Mouse (Mus musculus): ENCODE data around the gene Rbm34. TPM values are rescaled to one million over a fixed set of nuclear protein-coding genes. Genes with fewer than 3 reads are reported as not detected.
"Not testable (repeated sequence)": the region's sequence is repeated elsewhere in the genome, so short reads cannot be mapped to it uniquely, and the experiment has no call there.

Gene Rbm34
- polyA plus RNA-seq, 1 experiment from 2014 or later = 32.2 TPM

DNA sequence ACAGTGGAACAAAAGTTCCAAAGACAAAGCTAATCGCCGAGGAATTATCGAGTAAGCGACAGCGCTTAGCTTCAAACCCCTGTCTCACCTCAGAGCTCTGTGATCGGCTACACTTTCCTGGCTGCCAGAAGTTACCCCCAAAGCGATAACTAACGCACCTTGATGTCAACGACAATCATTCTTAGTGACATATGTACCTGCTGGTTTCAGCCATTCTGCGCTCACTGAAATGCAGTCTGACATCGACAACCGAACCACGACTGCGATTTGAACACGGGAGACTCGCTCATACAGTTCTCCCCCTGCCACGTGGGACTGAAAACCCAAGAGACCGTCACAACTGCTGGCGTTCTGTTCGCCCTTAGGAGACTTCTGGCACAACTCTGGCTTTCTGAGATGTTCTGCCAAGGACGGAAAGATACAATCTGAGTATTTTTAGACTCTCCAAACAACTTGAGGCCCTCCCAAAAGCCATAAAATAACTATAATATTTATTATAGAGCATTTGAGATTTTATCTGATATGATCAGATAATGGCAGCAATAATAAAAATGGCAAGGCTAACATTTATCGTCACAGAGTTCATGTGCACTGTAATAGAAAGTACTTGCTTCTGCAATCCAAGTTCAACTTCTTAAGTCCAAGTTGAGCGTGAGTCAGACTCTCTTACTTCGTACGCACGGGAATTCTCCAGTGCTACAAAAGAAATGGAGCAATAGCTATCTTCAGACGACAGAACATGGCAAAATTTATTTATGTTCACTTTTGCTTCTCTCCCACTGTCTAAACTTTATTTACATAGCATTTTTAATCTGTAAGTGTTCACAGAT lies 8.4 kb upstream of the Rbm34 start:
- H3K27ac ChIP-seq (replicated peaks; ENCODE audit: low read depth, low read length) = no peak overlapping the region
- H3K9me3 ChIP-seq (ENCODE audit: control insufficient read depth, low read length) = no peaks in the 10 kb centered on the region
- 26% methylated on average over 27 of the region's 27 CpGs for WGBS
- peak overlapping the region; percentile 29 for H3K4me3 ChIP-seq (ENCODE audit: low read depth, low read length)
- no peaks in the 10 kb centered on the region for H3K4me1 ChIP-seq (ENCODE audit: control insufficient read depth, insufficient read depth, low read length)
- H3K36me3 ChIP-seq (ENCODE audit: control insufficient read depth, insufficient read depth, low read length) = no peaks in the 10 kb centered on the region
- no peaks in the 10 kb centered on the region for H3K27me3 ChIP-seq (ENCODE audit: control insufficient read depth, insufficient read depth, low read length)
- H3K4me2 ChIP-seq (ENCODE audit: low read depth, severe bottlenecking) = peak overlapping the region; percentile 45
- DNase-seq (ENCODE audit: low spot score) = peak; percentile 35
- H3K9ac ChIP-seq (ENCODE audit: low read length) = peak overlapping the region; percentile 34
- no peak for ATAC-seq (ENCODE audit: insufficient number of reproducible peaks, low FRiP score, low TSS enrichment, low read depth)

DNA sequence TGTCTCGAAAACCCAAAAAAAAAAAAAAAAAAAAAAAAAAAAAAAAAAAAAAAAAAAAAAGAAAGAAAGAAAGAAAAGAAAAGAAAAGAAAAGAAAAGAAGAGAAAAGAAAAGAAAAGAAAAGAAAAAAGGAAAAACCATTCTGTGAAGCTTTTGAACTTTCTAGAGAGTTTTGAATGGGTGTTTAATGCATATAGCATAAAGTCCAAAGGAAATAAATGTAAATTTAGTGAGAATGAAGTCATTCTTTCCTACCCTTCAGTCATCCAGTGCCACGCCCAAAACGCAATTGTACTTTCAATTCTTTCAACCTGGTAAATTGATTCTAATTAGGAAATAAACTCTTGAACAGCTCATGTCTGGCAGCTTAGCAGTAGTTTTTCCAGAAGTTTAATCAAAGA lies 7.7 kb upstream of the Rbm34 start:
- H3K27me3 ChIP-seq (ENCODE audit: control insufficient read depth, insufficient read depth, low read length); H3K9ac ChIP-seq (ENCODE audit: low read length); ATAC-seq (ENCODE audit: insufficient number of reproducible peaks, low FRiP score, low TSS enrichment, low read depth); H3K27ac ChIP-seq (replicated peaks; ENCODE audit: low read depth, low read length); DNase-seq (ENCODE audit: low spot score); H3K36me3 ChIP-seq (ENCODE audit: control insufficient read depth, insufficient read depth, low read length); H3K4me1 ChIP-seq (ENCODE audit: control insufficient read depth, insufficient read depth, low read length); H3K9me3 ChIP-seq (ENCODE audit: control insufficient read depth, low read length): not testable (repeated sequence)
- H3K4me3 ChIP-seq (ENCODE audit: low read depth, low read length) = peak overlapping the region; percentile 29; the same call in 1 of the 2 replicates
- H3K4me2 ChIP-seq (ENCODE audit: low read depth, severe bottlenecking) = peak overlapping the region; percentile 45; the same call in 1 of the 2 replicates
- 42% methylated on average over 2 of the region's 3 CpGs for WGBS

DNA sequence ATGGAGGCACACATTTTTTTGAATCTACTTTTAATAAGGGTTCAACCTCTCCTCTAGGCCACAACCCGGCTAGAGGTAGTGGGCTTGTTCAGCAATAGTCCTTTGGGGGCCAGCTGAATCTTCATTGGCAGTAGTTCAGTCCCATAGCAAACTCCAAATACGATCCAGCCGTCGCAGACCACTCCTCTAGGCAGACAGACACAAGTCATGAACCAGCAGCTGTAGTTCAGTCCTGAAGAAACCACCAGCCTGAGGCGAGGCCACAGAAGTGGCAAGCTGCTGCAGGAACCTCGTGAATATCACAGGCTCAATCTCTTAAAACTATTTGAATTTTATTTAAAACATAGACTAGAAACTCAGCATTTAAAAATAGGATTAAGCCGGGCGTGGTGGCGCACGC lies 7.2 kb upstream of the Rbm34 start:
- H3K27ac ChIP-seq (replicated peaks; ENCODE audit: low read depth, low read length) = no peak overlapping the region
- H3K4me3 ChIP-seq (ENCODE audit: low read depth, low read length) = no peak overlapping the region
- H3K4me1 ChIP-seq (ENCODE audit: control insufficient read depth, insufficient read depth, low read length) = no peaks in the 10 kb centered on the region
- H3K9me3 ChIP-seq (ENCODE audit: control insufficient read depth, low read length) = no peaks in the 10 kb centered on the region
- H3K36me3 ChIP-seq (ENCODE audit: control insufficient read depth, insufficient read depth, low read length) = no peaks in the 10 kb centered on the region
- no peak overlapping the region for H3K9ac ChIP-seq (ENCODE audit: low read length)
- ATAC-seq (ENCODE audit: insufficient number of reproducible peaks, low FRiP score, low TSS enrichment, low read depth) (no peak), DNase-seq (ENCODE audit: low spot score) (no peak)
- no peaks in the 10 kb centered on the region for H3K27me3 ChIP-seq (ENCODE audit: control insufficient read depth, insufficient read depth, low read length)
- H3K4me2 ChIP-seq (ENCODE audit: low read depth, severe bottlenecking) = no peak overlapping the region
- 84% methylated on average over 10 of the region's 10 CpGs for WGBS

DNA sequence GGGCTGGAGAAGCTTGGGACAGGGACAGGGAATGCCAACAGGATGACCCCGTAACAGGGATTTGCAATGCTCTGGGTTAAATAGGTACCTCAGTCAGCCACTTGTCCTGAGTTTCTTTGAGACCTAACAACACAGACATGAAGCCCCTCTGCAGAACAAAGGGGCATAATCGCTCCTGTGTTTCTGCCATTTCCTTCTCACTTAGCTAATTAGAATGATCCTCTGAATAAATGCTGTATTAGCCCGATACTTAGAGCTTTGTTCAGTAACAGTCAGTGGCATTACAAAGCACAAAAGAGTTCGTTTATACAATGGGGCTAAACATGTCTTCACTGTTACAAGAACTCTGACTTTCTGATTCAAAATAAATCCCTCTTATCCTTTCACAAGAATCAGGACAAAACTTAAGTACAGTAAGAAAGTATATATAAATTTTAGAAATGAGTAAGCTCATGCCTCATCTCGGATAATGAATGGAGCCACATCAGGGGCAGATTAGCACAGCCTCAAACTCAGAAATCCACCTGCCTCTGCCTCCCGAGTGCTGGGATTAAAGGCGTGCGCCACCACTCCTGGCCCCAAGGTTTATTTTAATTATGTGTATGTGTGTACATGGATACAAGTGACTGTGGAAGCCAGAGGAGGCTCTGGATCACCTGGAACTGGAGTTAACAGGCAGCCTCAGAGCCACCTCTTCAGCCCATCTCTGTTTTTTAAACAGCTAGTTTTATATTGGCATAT lies 5.9 kb upstream of the Rbm34 start:
- Histone ChIP-seq H3K4me1 (ENCODE audit: control insufficient read depth, insufficient read depth, low read length) (no peaks in the 10 kb centered on the region), H3K4me3 (ENCODE audit: low read depth, low read length) (no peak overlapping the region), H3K27ac (replicated peaks; ENCODE audit: low read depth, low read length) (no peak overlapping the region), H3K36me3 (ENCODE audit: control insufficient read depth, insufficient read depth, low read length) (no peaks in the 10 kb centered on the region), H3K4me2 (ENCODE audit: low read depth, severe bottlenecking) (no peak overlapping the region), H3K9me3 (ENCODE audit: control insufficient read depth, low read length) (no peaks in the 10 kb centered on the region), H3K27me3 (ENCODE audit: control insufficient read depth, insufficient read depth, low read length) (no peaks in the 10 kb centered on the region), H3K9ac (ENCODE audit: low read length) (no peak overlapping the region)
- 75% methylated on average over 8 of the region's 8 CpGs for WGBS
- ATAC-seq (ENCODE audit: insufficient number of reproducible peaks, low FRiP score, low TSS enrichment, low read depth) (no peak), DNase-seq (ENCODE audit: low spot score) (no peak)

DNA sequence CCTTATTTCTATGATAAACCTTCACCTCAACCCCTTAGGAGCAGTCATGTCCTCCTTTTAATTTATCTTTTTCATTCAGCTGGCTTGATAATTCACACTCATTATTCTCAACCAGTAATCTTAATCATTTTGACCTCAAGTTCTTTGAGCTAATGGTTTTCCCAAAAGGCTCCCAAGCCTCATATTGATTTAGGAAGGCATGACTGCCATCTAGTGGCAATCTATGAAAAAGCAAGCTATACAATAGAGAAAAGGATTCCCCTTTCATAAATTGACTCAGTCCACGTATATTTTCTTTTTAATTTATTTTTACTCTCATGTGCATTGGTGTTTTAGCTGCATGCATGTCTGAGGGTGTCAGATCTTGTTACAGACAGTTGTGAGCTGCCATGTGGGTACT lies 4.8 kb upstream of the Rbm34 start:
- no peaks in the 10 kb centered on the region for H3K4me1 ChIP-seq (ENCODE audit: control insufficient read depth, insufficient read depth, low read length)
- WGBS = 32% methylated on average over 1 of the region's 1 CpGs
- no peak overlapping the region for H3K9ac ChIP-seq (ENCODE audit: low read length)
- no peaks in the 10 kb centered on the region for H3K36me3 ChIP-seq (ENCODE audit: control insufficient read depth, insufficient read depth, low read length)
- H3K27ac ChIP-seq (replicated peaks; ENCODE audit: low read depth, low read length) = no peak overlapping the region
- no peak overlapping the region for H3K4me2 ChIP-seq (ENCODE audit: low read depth, severe bottlenecking)
- H3K4me3 ChIP-seq (ENCODE audit: low read depth, low read length) = no peak overlapping the region
- DNase-seq (ENCODE audit: low spot score) (no peak), ATAC-seq (ENCODE audit: insufficient number of reproducible peaks, low FRiP score, low TSS enrichment, low read depth) (no peak)
- no peaks in the 10 kb centered on the region for H3K9me3 ChIP-seq (ENCODE audit: control insufficient read depth, low read length)
- no peaks in the 10 kb centered on the region for H3K27me3 ChIP-seq (ENCODE audit: control insufficient read depth, insufficient read depth, low read length)

DNA sequence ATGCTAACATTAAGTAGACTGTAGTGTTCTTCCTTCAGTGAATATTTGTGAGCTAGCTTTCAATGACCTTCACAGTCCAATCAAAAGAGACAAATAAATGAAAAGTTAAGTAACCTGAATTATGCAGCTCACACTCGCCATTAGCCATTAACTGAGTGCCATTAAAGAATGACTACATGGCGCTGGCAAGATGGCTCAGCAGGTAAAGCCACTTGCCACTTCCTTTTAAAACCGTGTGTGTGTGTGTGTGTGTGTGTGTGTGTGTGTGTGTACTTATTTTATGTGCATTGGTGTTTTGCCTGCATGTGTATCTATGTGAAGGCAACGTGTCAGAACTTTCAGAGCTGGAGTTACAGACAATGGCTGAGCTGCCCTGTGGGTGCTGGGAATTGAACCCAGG lies 3.6 kb upstream of the Rbm34 start:
- no peak overlapping the region for H3K27ac ChIP-seq (replicated peaks; ENCODE audit: low read depth, low read length)
- H3K4me3 ChIP-seq (ENCODE audit: low read depth, low read length) = no peak overlapping the region
- H3K4me2 ChIP-seq (ENCODE audit: low read depth, severe bottlenecking) = no peak overlapping the region
- H3K4me1 ChIP-seq (ENCODE audit: control insufficient read depth, insufficient read depth, low read length) = peaks cover 4% of the 10 kb centered on the region; the same call in 1 of the 2 replicates
- ATAC-seq (ENCODE audit: insufficient number of reproducible peaks, low FRiP score, low TSS enrichment, low read depth) (no peak), DNase-seq (ENCODE audit: low spot score) (no peak)
- no peak overlapping the region for H3K9ac ChIP-seq (ENCODE audit: low read length)
- H3K27me3 ChIP-seq (ENCODE audit: control insufficient read depth, insufficient read depth, low read length) = no peaks in the 10 kb centered on the region
- no peaks in the 10 kb centered on the region for H3K9me3 ChIP-seq (ENCODE audit: control insufficient read depth, low read length)
- no peaks in the 10 kb centered on the region for H3K36me3 ChIP-seq (ENCODE audit: control insufficient read depth, insufficient read depth, low read length)
- 86% methylated on average over 4 of the region's 4 CpGs for WGBS

DNA sequence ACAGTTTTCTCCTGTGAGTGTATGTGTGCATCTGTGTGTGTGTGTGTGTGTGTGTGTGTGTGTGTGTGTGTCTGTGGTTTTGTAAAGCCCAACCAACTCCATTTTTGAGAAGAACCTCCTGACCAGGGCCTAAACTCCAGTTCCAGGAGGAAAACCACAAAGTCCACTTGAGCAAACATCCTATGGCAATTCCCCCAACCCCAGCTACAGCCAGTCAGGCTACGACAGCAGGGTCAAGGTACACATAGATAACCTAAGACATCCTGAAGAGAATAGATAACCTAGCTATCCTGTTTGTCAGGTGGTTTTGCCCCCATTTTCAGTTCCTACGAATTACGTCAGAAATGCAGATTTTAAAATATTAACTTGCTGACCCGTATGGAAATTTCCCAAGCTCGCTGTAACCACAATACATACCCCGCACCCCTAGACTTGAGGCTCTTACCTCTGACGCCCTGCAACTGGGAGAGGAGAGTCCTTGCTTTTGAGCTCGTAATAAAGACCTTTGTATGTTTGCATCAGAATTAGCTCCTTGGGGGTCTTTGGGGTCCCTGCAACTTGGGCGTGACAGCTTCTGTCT lies 2.9 kb upstream of the Rbm34 start:
- H3K9ac ChIP-seq (ENCODE audit: low read length) = no peak overlapping the region
- peaks cover under 1% of the 10 kb centered on the region; the same call in 1 of the 2 replicates for H3K36me3 ChIP-seq (ENCODE audit: control insufficient read depth, insufficient read depth, low read length)
- WGBS = 85% methylated on average over 9 of the region's 9 CpGs
- H3K4me1 ChIP-seq (ENCODE audit: control insufficient read depth, insufficient read depth, low read length) = peaks cover 4% of the 10 kb centered on the region; the same call in 1 of the 2 replicates
- no peak for DNase-seq (ENCODE audit: low spot score)
- H3K27me3 ChIP-seq (ENCODE audit: control insufficient read depth, insufficient read depth, low read length) = no peaks in the 10 kb centered on the region
- no peak overlapping the region for H3K27ac ChIP-seq (replicated peaks; ENCODE audit: low read depth, low read length)
- ATAC-seq (ENCODE audit: insufficient number of reproducible peaks, low FRiP score, low TSS enrichment, low read depth) = no peak
- no peaks in the 10 kb centered on the region for H3K9me3 ChIP-seq (ENCODE audit: control insufficient read depth, low read length)
- no peak overlapping the region for H3K4me3 ChIP-seq (ENCODE audit: low read depth, low read length)
- H3K4me2 ChIP-seq (ENCODE audit: low read depth, severe bottlenecking) = no peak overlapping the region

DNA sequence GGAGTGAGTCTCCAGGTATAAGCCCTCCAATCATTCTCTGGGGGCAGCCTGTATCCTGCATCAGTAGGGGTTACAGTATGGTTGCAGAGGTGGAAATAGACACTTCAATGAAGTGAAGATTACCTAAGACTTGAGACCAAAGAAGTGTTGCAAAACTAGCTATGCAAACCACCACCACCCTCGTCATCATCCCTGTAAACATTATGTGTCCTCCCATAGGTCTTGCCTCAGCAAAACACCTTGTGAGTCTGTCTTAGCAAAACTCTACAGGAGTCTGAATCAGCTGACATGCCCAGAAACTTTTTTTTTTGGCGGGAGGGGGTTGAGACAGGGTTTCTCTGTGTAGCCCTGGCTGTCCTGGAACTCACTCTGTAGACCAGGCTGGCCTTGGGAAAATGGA lies 1.8 kb upstream of the Rbm34 start:
- no peak for ATAC-seq (ENCODE audit: insufficient number of reproducible peaks, low FRiP score, low TSS enrichment, low read depth)
- 78% methylated on average over 2 of the region's 2 CpGs for whole genome bisulfite sequencing
- no peak overlapping the region for H3K4me2 ChIP-seq (ENCODE audit: low read depth, severe bottlenecking)
- H3K27ac ChIP-seq (replicated peaks; ENCODE audit: low read depth, low read length) = no peak overlapping the region
- H3K36me3 ChIP-seq (ENCODE audit: control insufficient read depth, insufficient read depth, low read length) = peaks cover 2% of the 10 kb centered on the region; the same call in 1 of the 2 replicates
- H3K4me1 ChIP-seq (ENCODE audit: control insufficient read depth, insufficient read depth, low read length) = peaks cover 4% of the 10 kb centered on the region; the same call in 1 of the 2 replicates
- no peak overlapping the region for H3K4me3 ChIP-seq (ENCODE audit: low read depth, low read length)
- H3K27me3 ChIP-seq (ENCODE audit: control insufficient read depth, insufficient read depth, low read length) = no peaks in the 10 kb centered on the region
- no peak overlapping the region for H3K9ac ChIP-seq (ENCODE audit: low read length)
- no peak for DNase-seq (ENCODE audit: low spot score)
- H3K9me3 ChIP-seq (ENCODE audit: control insufficient read depth, low read length) = no peaks in the 10 kb centered on the region

All from limb, embryonic 11.5 days (tissue).